Mouse (Mus musculus): ENCODE measurements around the gene Tas2r115.
"Not testable (repeated sequence)": the region's sequence is repeated elsewhere in the genome, so short reads cannot be mapped to it uniquely, and the experiment has no call there.

Tas2r115 gene

DNA sequence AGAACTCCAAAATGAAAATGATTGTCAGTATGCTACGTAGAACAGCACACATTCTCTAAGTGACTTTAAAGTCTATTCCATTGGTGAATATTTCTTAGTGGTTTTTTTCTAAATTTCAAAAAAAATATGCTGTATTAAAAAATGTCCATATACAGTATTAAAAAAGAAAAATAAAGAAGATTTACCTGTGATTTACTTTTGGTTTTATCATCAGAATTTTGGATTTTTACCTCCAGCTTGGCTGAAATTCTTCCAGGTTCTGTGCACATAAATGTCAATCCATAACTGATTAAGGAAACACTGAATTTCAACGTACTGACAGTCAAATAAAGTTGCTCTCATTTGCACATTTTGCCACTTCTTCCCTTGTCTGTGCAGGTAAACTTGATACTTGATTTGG is at the start of gene Tas2r115:
Gene Tas2r115 (minus strand): TSS at position 101 of the 400 bp plus-strand sequence.
- DNase-seq (ENCODE audit: low spot score): no peak

DNA sequence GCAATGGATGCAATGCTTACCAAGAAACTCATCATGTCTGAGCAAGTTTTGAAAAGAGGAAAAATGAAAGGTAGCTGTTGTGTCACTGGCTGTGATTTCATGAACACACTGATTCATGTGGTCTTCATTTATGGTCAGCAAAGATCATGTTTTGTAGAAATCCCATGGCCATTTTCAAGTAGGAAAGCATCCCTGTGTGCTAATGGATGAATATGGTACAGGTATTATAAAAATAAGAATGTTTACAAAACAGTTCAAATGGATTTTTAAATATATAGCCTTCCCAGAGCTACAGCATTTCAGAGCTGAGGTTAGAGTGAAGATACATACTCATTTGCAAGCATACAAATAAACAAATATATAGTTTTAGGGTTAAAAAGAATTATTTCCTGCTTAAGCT is 40.2 kb upstream of the Tas2r115 start, which contains the start of gene Tas2r136:
Gene Tas2r136 (minus strand): TSS at position 101 of the 400 bp plus-strand sequence.
- no peak for DNase-seq (ENCODE audit: low spot score)

DNA sequence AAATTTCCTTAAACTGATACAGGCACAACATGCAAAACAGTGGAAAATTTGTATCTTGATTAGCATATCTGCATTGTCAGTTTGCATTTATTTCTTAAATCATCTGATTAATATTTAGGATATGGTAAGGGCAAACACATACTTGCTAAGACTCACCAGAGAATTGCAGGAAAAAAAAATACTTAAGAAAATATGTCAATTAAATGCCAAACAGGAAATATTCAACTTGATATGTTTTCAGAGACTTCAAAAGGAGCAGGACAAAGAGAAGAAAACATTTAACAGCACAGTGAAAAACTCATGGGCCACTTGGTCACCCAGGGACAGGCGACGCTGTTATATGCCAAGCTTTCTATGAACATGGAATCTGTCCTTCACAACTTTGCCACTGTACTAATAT is 24.0 kb upstream of the Tas2r115 start, which contains the start of gene Tas2r102:
Gene Tas2r102 (plus strand): TSS at position 301 of the 400 bp plus-strand sequence.
- DNase-seq (ENCODE audit: low spot score): no peak

DNA sequence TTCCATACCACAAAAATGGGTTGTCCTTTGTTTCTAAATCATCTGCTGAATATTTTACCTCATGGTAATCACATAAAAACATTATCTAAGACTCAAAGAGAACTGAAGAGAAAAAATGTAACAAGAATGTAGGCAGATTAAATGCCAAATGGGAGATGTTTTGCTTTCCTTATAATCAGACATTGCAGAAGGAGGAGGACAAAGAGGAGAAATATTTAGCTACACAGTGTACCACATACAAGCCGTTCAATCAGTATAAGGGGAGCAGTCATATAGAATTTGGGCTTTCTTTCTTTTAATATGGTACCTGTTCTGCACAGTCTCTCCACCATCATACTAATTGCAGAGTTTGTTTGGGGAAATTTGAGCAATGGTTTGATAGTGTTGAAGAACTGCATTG is 16.6 kb upstream of the Tas2r115 start, which contains the start of gene Tas2r124:
Gene Tas2r124 (plus strand): TSS at position 301 of the 400 bp plus-strand sequence.
- DNase-seq (ENCODE audit: low spot score): no peak

DNA sequence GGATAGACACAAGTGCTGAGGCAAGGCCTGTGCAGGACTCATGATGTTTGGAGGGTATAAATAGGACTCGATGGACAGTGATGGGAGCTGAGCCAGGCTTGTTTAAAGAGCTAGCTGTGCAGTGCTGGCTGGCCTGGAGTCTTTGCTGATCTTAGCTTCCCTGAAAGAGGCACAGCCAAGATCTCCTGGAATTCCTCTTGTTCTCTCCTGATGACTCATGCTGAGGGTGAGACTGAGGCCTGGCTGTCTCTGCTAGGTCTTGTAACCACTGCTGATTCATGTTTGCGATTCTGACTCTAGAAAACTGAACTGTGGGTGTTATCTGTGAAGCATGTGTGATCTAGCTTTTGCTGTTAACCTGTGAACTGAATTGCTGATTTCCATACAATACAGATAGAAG is 12.4 kb upstream of the Tas2r115 start:
- no peak for DNase-seq (ENCODE audit: low spot score)

DNA sequence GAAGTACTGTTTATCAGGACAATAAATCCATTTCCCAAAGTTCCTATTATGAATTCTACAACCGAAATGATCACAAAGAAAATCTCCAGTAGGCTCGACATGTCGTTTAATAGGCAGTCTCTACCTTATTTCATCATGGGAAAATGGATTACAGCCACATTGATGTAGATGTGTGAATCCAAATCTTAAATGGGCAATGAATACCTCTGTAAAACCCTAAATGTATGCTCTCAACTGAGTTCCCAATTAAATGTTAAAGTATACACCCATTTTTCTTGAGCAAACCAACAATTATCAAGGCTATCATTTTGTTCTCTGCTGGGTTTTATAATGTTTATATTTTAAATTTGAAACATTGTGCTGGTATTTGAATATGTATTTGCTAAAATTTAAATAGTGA is 26.0 kb downstream of the Tas2r115 start, which contains the start of gene Tas2r122:
Gene Tas2r122 (minus strand): TSS at position 101 of the 400 bp plus-strand sequence.
- no peak for DNase-seq (ENCODE audit: low spot score)

DNA sequence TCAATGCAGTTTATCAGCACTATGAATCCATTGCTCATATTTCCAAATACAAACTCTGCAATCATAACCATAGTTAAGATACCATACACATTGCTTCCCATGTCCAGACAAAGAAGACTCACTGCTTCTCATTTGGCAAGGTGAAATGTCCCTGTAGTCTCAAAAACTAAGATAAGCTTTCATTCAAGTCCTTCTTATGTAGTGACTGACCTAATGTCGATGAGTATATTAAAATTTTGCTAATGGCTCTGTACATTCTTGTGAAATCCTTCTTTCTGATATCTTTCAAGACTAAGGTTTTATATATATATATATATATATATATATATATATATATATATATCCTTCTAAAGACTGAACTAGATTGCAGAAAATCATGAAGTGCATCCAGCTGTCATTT is 36.9 kb downstream of the Tas2r115 start, which contains the start of gene Tas2r121:
Gene Tas2r121 (minus strand): TSS at position 101 of the 400 bp plus-strand sequence.
- no peak for DNase-seq (ENCODE audit: low spot score)

DNA sequence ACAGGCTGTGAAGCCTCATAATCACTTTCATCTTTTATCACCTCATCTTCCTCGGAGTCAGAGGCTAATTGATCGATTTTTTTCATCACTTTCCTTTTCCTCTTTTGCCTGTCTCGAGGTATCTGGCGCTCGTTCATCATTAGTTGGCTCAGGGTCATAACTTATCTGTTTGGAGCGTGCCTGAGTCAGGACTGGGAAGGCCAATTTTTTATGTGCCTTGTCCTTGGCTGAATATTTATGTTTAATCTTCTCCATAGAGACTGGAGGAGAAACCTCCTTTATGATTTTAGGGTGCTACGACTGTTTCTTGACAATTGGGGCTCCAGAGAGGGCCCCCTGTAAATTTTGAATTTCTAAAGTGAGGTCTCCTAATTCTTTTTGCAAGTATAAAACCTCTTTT is 46.2 kb downstream of the Tas2r115 start:
- DNase-seq (ENCODE audit: low spot score): not testable (repeated sequence)

Data from retina, embryonic 14.5 days (tissue).